Mouse (Mus musculus) adrenal gland (tissue): ENCODE measurements around the gene Mindy3.
"Not testable (repeated sequence)": the region's sequence is repeated elsewhere in the genome, so short reads cannot be mapped to it uniquely, and the experiment has no call there.

ENCODE experiments used
- intact Hi-C: fragments of 180-260 bp; cut with DNase I; formaldehyde crosslinking; loops from one replicate; pipeline ENCODE4 v1.15.1; 2025
- long read RNA-seq, 2 experiments: library from polyadenylated mRNA; unstranded; transcript quantifications; one replicate each; pipeline ENCODE4 v2.0.0; 2020; ENCODE audit warnings: borderline replicate concordance in 1 of 2; ENCODE audit not compliant: insufficient replicate concordance in 1 of 2

Mindy3 gene
- long read RNA-seq, experiment 1, transcript Mindy3-201 (15 exons, 2,344 nt), result major isoform, 8 of 18 reads
- long read RNA-seq, experiment 1, partial matches to known transcripts, result 1 of 18 reads
- long read RNA-seq, experiment 1, other reads (novel, unspliced or antisense), result 6 of 18 reads
- long read RNA-seq, experiment 2, transcript Mindy3-214 (12 exons, 1,984 nt), result minor isoform, 5 of 29 reads
- long read RNA-seq, experiment 2, transcript Mindy3-201 (15 exons, 2,344 nt), result major isoform, 11 of 29 reads
- long read RNA-seq, experiment 2, partial matches to known transcripts, result 4 of 29 reads
- long read RNA-seq, experiment 2, other reads (novel, unspliced or antisense), result 9 of 29 reads

GRCm38 (mm10) chr2:12419262-12419655, at the start of gene Mindy3:
Mindy3 (minus strand) TSS chr2:12419470.
- intact Hi-C loops, result no loop called here

- intact Hi-C loops, result loop anchor here (10.0 kb wide), 1 partner anchor 775 kb away; no protein-coding TSS in a partner anchor
Observed at GRCm38 (mm10) chr2:12459732-12460131, 40.5 kb upstream of the Mindy3 start.

DNA sequence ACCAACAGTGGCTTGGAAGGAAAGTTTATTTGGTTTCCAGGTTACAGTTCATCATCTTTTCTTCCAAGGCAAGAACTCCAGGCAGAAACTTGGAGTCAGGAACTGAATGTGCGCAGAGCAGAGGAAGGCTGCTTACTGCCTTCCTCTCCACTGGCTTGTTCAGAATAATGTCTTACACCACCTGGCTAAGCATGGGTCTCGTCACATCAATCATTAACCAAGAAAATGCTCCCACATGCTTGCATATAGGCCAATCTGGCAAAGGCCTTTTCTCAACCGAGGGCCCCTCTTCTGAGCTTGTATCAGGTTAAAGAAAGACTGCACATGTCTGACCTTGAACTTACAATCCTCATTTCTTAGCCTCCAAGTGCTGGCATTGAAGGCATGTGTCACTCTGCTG, 30.8 kb upstream of the Mindy3 start:
- intact Hi-C loops, result no loop called here

DNA sequence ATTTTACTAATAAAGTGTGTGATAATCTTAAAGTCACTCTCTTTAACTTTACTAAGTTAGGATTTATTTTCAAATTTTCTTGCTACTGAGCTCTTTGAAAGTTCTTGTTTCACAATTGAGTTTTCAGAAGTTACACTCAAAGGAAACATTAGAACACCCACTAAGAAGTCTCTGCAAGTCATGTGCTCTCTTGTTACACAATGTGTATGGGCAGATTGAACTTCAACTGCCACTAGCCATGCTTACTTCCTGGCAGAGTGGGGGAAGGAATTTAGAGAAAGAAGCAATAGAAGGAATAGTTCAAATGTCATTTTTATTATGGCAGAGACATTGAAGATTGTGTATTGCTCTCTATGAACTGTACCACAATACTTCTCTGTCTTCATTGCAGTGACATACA, 20.9 kb upstream of the Mindy3 start:
- intact Hi-C loops, result no loop called here

GRCm38 (mm10) chr2:12439543-12439942, 20.3 kb upstream of the Mindy3 start:
- intact Hi-C loops, result no loop called here

GRCm38 (mm10) chr2:12438181-12438580, 18.9 kb upstream of the Mindy3 start:
- intact Hi-C loops, result no loop called here

DNA sequence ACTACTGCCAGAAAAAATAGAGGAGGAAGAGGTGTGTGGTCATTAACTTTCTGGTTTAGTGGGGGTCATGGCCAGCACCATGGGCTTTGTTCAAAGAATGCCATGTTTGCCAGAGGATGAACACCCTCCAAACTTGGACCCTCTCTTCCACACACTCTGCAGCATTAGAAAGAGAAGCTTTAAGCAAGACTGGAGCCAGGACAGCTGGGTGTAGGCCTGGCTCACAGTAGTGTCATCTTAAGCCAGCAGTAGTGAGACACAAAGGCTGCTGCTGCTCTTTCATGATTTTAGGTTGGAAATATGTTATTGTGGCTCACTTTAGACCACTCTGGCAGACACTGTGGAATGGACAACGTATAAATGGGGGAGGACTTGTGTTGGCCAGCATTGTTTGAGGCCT, 12.8 kb upstream of the Mindy3 start:
- intact Hi-C loops, result no loop called here

- intact Hi-C loops, result no loop called here
Observed at GRCm38 (mm10) chr2:12424374-12424773, 5.1 kb upstream of the Mindy3 start.

- intact Hi-C loops, result not testable (repeated sequence)
Observed at GRCm38 (mm10) chr2:12423426-12423825, 4.2 kb upstream of the Mindy3 start.

- intact Hi-C loops, result no loop called here
Observed at GRCm38 (mm10) chr2:12418534-12419261, 572 bp downstream of the Mindy3 start.

DNA sequence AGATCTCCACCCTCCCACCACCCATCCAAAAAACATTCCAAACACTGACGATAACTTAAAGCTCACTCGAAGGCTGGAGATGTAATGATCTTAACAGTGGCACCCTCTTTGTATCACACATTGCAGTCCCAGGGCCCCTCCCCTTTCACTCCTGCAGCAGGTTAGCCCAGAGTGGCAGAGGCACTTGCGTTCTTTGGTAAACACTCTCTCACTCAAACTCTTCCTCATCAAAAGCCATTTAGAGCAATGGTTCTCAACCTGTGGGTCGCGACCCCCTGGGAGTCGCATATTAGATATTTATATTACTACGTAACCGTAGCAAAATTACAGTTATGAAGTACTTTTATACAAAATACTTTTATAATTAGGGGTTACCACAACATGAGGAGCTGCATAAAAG, 1.1 kb downstream of the Mindy3 start:
- intact Hi-C loops, result no loop called here

DNA sequence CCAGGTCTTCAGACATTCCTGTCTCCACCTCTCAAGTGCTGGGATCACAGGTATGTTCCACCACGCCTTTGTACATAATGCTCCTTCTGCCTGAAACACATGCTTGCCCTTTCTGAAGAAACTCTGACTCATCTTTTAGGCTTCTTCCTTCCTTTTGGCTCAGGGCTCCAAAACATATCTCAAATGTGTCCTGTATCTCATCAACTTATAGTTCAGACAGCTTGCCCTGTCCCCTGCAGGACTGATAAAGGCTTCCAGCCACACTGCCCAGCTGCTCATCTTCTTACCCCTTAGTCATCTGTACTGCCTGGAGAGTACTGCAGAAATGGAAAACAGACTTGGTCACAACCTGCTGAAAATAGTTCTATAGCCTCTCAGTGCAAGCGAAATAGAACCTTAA, 7.0 kb downstream of the Mindy3 start:
- intact Hi-C loops, result no loop called here

DNA sequence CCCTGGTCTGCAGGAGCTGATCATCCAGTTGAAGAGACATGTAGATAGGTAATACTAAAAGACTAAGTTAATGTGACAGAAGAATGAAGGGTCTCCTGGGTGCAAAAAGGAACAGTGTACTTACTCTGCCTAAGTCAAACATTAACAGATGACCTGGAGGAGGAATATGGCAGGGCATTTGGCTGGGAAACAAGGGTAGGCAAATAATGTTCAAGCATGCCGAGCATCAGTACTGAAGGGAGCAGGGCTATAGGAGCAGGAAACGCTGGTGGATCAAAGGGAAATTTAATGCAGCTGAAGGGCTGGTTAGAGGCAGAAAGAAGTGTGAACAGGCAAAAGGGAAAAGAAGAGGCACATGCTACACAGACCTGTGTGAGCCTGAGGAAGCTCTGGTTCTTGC, 8.1 kb downstream of the Mindy3 start:
- intact Hi-C loops, result no loop called here

GRCm38 (mm10) chr2:12406737-12407136, 12.5 kb downstream of the Mindy3 start:
- intact Hi-C loops, result no loop called here

- intact Hi-C loops, result no loop called here
Observed at GRCm38 (mm10) chr2:12402469-12402868, 16.8 kb downstream of the Mindy3 start.

GRCm38 (mm10) chr2:12401137-12401536, 18.1 kb downstream of the Mindy3 start:
- intact Hi-C loops, result no loop called here

GRCm38 (mm10) chr2:12389028-12389427, 30.2 kb downstream of the Mindy3 start:
- intact Hi-C loops, result loop anchor here (2.0 to 5.0 kb wide), 3 partner anchors 87 to 386 kb away; partner anchors contain the start of gene Itga8

DNA sequence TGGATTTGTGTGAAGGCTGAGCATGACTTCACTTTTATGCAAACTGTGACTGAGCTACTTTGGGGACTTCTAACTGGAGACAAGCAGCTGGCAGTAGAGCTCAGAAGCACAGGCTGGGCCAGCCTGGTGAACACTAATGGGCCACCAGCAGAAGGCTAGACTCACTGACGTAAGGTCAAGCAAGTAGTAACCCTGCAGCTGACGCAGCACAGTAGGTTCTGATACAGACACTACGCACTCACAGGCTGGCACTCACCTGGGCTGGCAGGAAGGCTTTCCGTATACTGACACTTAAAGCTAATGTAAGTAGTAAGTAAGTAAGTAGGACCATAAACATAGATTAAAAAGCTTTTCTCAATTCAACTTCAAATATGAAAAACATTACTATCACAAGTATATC, 30.7 kb downstream of the Mindy3 start:
- intact Hi-C loops, result loop anchor here (2.0 to 5.0 kb wide), 3 partner anchors 86 to 386 kb away; partner anchors contain the start of gene Itga8

DNA sequence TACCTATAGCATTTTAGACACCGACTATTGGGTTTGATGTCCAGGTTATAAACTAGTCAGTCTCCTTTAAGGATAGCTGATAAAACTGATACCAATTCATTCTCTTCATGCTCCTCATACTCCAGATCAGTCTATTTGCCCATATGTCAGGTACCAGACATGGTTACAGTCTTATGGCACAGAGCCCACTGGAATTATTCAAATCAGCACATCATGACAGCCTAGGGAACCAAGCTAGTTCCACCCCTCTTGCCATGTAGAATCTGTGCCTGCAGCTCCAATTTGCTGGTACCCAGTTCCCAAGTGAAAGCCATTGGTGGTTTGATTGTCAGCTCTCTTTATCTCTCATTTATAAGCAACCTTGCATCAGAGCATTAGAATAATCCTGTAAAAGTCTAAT, 34.9 kb downstream of the Mindy3 start:
- intact Hi-C loops, result no loop called here

DNA sequence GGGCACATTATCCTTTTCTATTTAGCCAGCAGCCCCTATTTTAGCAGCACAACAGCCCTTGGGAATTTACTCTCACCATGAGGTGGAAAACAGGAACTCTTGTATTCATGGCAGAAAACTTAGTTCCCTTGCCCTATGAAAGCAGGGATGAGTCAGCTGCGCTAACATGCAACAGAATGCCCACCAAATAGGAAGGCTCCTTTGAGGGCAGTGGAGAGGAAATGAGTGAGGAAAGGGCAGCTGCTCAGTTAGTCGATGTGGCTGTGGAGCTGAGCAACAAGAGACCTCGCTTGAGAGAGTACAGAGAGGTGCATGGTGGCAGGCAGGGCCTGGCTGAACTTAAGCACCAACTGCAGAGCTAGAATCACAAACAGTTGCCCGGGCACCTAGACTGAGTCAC, 36.6 kb downstream of the Mindy3 start:
- intact Hi-C loops, result no loop called here

GRCm38 (mm10) chr2:12380233-12380632, 39.0 kb downstream of the Mindy3 start:
- intact Hi-C loops, result no loop called here

GRCm38 (mm10) chr2:12378591-12378990, 40.7 kb downstream of the Mindy3 start:
- intact Hi-C loops, result no loop called here

DNA sequence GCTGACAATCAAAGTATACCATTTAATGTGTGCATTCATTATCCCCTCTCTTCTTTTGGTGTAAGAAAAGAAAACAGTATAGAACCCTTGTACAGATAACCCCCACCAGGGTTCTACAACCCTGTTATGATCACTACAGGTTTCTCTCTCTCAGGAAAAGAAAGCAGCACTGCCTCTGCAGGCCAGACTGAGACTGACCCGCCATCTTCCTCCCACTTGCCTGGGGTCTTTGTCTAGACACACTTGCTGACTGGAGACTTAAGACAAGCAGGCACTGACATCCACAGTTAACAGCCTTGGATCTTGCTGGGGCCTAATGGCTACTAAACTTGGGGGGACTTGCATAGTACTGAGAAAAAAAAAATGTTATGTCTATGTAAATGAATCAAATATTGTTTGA, 42.2 kb downstream of the Mindy3 start:
- intact Hi-C loops, result no loop called here
